Mouse (Mus musculus) hematopoietic multipotent progenitor cell, adult 10-12 weeks (in vitro differentiated cells): ENCODE measurements around the gene Ppa2. TPM values are rescaled to one million over a fixed set of nuclear protein-coding genes. Genes with fewer than 3 reads are reported as not detected.

Experiments
- polyA plus RNA-seq: library from polyadenylated mRNA; stranded (reverse); fragments of >175 nt; gene quantifications from 2 replicates; pipeline ENCODE4 v1.2.3, GENCODE M21; 2012; ENCODE audit warnings: low replicate concordance

The Ppa2 gene
- 18.5 and 21.3 TPM in 2 replicates for polyA plus RNA-seq

DNA sequence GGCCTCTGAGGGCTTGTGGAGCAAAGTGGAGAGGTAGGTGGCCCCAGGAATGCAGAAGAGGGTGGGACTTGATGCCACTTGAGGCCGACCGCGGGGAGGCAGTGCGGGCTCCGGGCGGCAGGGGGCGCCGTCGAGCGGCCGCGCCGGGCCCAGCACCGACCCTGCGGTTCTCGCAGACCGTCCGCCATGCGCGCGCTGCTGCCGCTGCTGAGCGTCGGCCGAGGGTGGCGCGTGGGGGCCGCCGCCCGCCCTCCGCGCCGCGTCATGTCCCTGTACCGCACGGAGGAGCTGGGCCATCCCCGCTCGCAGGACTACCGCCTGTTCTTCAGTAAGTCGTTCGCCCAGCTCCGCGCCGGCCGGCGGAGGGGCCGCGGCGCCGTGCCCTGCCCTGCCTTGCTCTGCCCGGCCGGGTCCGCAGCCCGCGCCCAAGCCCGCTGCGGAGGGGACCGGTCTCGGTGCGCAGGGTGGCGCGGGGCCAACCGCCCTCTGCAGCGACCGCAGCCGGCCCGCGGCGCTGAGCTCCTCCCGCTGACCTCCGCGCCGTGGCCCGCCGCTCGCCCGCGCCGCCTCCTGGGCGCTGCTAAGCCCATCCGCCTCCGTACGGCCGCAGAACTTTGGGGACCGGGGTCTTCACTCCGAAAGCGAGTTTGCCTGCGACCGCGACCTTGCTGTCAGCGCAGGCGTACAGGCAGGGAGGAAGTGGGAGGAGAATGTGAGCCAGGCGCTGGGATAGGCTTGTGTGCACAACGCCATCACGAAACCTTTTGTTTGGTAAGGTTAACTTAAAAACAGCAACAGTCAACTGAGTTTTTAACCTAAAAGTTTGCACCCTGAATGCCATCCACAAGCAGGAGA lies at the start of gene Ppa2:
Gene Ppa2 (plus strand): TSS at position 157 of the 855 bp plus-strand sequence.

Other genes starting within 250 kb of the Ppa2 start
- 1.6 and 2.3 TPM in 2 replicates for gene Ints12, start 218.3 kb upstream of the Ppa2 start, polyA plus RNA-seq
- 4.8 and 6.9 TPM in 2 replicates for gene Gstcd, start 218.1 kb upstream of the Ppa2 start, polyA plus RNA-seq
- gene Arhgef38, start 75.2 kb upstream of the Ppa2 start, polyA plus RNA-seq, result not detected in 2 replicates
- gene Tet2, start 235.0 kb downstream of the Ppa2 start, polyA plus RNA-seq, result 9.7 and 21.3 TPM in 2 replicates